Mouse (Mus musculus): ENCODE data around the gene Gabrb1.

GRCm38 (mm10) chr5:72076781-72077180 is 418.9 kb downstream of the Gabrb1 start:
- TF ChIP-seq POLR2A (IDR thresholded peaks at IDR 0.05; ENCODE audit: low read depth, low read length), result no peak
- TF ChIP-seq CTCF (IDR thresholded peaks at IDR 0.05; ENCODE audit: extremely low read depth, insufficient read depth, insufficient read length, insufficient replicate concordance), result no peak

Data from spleen, adult 2 months (tissue).